28 mouse cellular contexts compared by ENCODE assay signal in genomic region chr16:31244053-31244452, GRCm38 (mm10). TPM values are rescaled to one million over a fixed set of nuclear protein-coding genes. Genes with fewer than 3 reads are reported as not detected.
DNase-seq lines count a peak whose midpoint lies in the region; ATAC-seq and TF ChIP-seq lines count a peak whose summit lies in the region.
"Had no signal": no experiment of that assay in that cellular context is flagged by ENCODE, and none has a peak within 500 bp of the region (broad histone marks: within the 10 kb centered on the region; RNA-seq: fewer than 3 reads in every experiment).

No protein-coding gene starts in this region.

- peak; percentile 59 for TF ChIP-seq CTCF in heart, adult 2 months (IDR thresholded peaks at IDR 0.05)
- peak; percentile 67 for TF ChIP-seq CTCF in layer of hippocampus, adult 2 months (conservative IDR thresholded peaks at IDR 0.05)

- no peak overlapping the region for H3K4me3 ChIP-seq in heart, adult 2 months
- no peak overlapping the region for H3K4me3 ChIP-seq in layer of hippocampus, adult 2 months
- no peak overlapping the region for H3K4me3 ChIP-seq in midbrain, embryonic 14.5 days (replicated peaks; ENCODE audit: low read depth, low read length)
- no peak overlapping the region for H3K4me3 ChIP-seq in midbrain, embryonic 11.5 days (ENCODE audit: low read depth, low read length)
- H3K4me3 ChIP-seq: embryonic facial prominence, embryonic 10.5 days; embryonic facial prominence, embryonic 15.5 days; heart, embryonic 12.5 days; limb, embryonic 15.5 days; liver, embryonic 13.5 days; midbrain, embryonic 12.5 days; neural tube, embryonic 15.5 days had no signal

- ATAC-seq in midbrain, embryonic 14.5 days (ENCODE audit: low FRiP score, low TSS enrichment): no peak
- no peak for ATAC-seq in midbrain, embryonic 11.5 days (ENCODE audit: low FRiP score)
- ATAC-seq: activated CD4-positive, CD25-positive, alpha-beta regulatory T cell, adult 4 months; forebrain, embryonic 14.5 days had no signal

- H3K9ac ChIP-seq in heart, adult 2 months (ENCODE audit: low read depth, low read length): no peak overlapping the region
- H3K9ac ChIP-seq in midbrain, embryonic 14.5 days (replicated peaks; ENCODE audit: low read length): no peak overlapping the region
- no peak overlapping the region for H3K9ac ChIP-seq in midbrain, embryonic 11.5 days (ENCODE audit: low read length)
- H3K9ac ChIP-seq: embryonic facial prominence, embryonic 15.5 days; heart, embryonic 12.5 days; limb, embryonic 15.5 days; liver, embryonic 13.5 days; midbrain, embryonic 12.5 days; neural tube, embryonic 15.5 days had no signal

- no peaks in the 10 kb centered on the region for H3K79me2 ChIP-seq in heart, adult 2 months (replicated peaks; ENCODE audit: control insufficient read depth, insufficient read depth, low read length)

- no peak overlapping the region for H3K27ac ChIP-seq in heart, adult 2 months
- H3K27ac ChIP-seq in layer of hippocampus, adult 2 months: no peak overlapping the region
- H3K27ac ChIP-seq in midbrain, embryonic 14.5 days (replicated peaks; ENCODE audit: low read depth, low read length): no peak overlapping the region
- H3K27ac ChIP-seq in midbrain, embryonic 11.5 days (ENCODE audit: low read depth, low read length): no peak overlapping the region
- H3K27ac ChIP-seq: embryonic facial prominence, embryonic 10.5 days; embryonic facial prominence, embryonic 15.5 days; limb, embryonic 15.5 days; liver, embryonic 13.5 days; midbrain, embryonic 12.5 days; neural tube, embryonic 15.5 days had no signal

- no peaks in the 10 kb centered on the region; the same call in 1 of the 2 replicates for H3K4me1 ChIP-seq in heart, adult 2 months (ENCODE audit: control insufficient read depth, insufficient read depth, low read length)
- no peaks in the 10 kb centered on the region for H3K4me1 ChIP-seq in midbrain, embryonic 14.5 days (ENCODE audit: control insufficient read depth, insufficient read depth, low read length)
- H3K4me1 ChIP-seq in midbrain, embryonic 11.5 days (ENCODE audit: control insufficient read depth, insufficient read depth, low read length): no peaks in the 10 kb centered on the region
- H3K4me1 ChIP-seq: embryonic facial prominence, embryonic 10.5 days; embryonic facial prominence, embryonic 15.5 days; heart, embryonic 12.5 days; limb, embryonic 15.5 days; liver, embryonic 13.5 days; midbrain, embryonic 12.5 days; neural tube, embryonic 15.5 days had no signal

- intact Hi-C loops in heart, adult 2 months (cut with DNase I): loop anchor here (1.0 kb wide), 1 partner anchor 103 kb away; no protein-coding TSS in a partner anchor

- no peaks in the 10 kb centered on the region for H3K27me3 ChIP-seq in heart, adult 2 months (ENCODE audit: control insufficient read depth, insufficient read depth, low read length)
- no peaks in the 10 kb centered on the region for H3K27me3 ChIP-seq in midbrain, embryonic 14.5 days (ENCODE audit: control insufficient read depth, insufficient read depth, low read length)
- no peaks in the 10 kb centered on the region for H3K27me3 ChIP-seq in midbrain, embryonic 11.5 days (ENCODE audit: control insufficient read depth, insufficient read depth, low read length)
- H3K27me3 ChIP-seq: embryonic facial prominence, embryonic 15.5 days; heart, embryonic 12.5 days; limb, embryonic 15.5 days; liver, embryonic 13.5 days; midbrain, embryonic 12.5 days; neural tube, embryonic 15.5 days had no signal

- no peak for TF ChIP-seq POLR2A in heart, adult 2 months (IDR thresholded peaks at IDR 0.05; ENCODE audit: insufficient read depth, low read depth, low read length)

- no peaks in the 10 kb centered on the region for H3K9me3 ChIP-seq in midbrain, embryonic 14.5 days (ENCODE audit: control insufficient read depth, low read length)
- H3K9me3 ChIP-seq in midbrain, embryonic 11.5 days (ENCODE audit: control insufficient read depth, low read length): no peaks in the 10 kb centered on the region
- H3K9me3 ChIP-seq: embryonic facial prominence, embryonic 10.5 days; embryonic facial prominence, embryonic 15.5 days; heart, embryonic 12.5 days; limb, embryonic 15.5 days; liver, embryonic 13.5 days; midbrain, embryonic 12.5 days; neural tube, embryonic 15.5 days had no signal

- 73% methylated on average over 3 of the region's 3 CpGs for WGBS in heart, adult 2 months
- WGBS in midbrain, embryonic 14.5 days: 78% methylated on average over 3 of the region's 3 CpGs
- WGBS in midbrain, embryonic 11.5 days: 90% methylated on average over 3 of the region's 3 CpGs

- H3K4me2 ChIP-seq in midbrain, embryonic 14.5 days (ENCODE audit: low read length): no peak overlapping the region
- H3K4me2 ChIP-seq in midbrain, embryonic 11.5 days: no peak overlapping the region
- H3K4me2 ChIP-seq: embryonic facial prominence, embryonic 15.5 days; heart, embryonic 12.5 days; limb, embryonic 15.5 days; liver, embryonic 13.5 days; midbrain, embryonic 12.5 days; neural tube, embryonic 15.5 days had no signal

- no peaks in the 10 kb centered on the region for H3K36me3 ChIP-seq in heart, adult 2 months (ENCODE audit: control insufficient read depth, insufficient read depth, low read length)
- no peaks in the 10 kb centered on the region for H3K36me3 ChIP-seq in midbrain, embryonic 14.5 days (ENCODE audit: control insufficient read depth, insufficient read depth, low read length)
- H3K36me3 ChIP-seq in midbrain, embryonic 11.5 days (ENCODE audit: control insufficient read depth, insufficient read depth, low read length): no peaks in the 10 kb centered on the region
- H3K36me3 ChIP-seq: embryonic facial prominence, embryonic 10.5 days; embryonic facial prominence, embryonic 15.5 days; heart, embryonic 12.5 days; limb, embryonic 15.5 days; liver, embryonic 13.5 days; midbrain, embryonic 12.5 days; neural tube, embryonic 15.5 days had no signal

- no peak for TF ChIP-seq EP300 in heart, adult 2 months (IDR thresholded peaks at IDR 0.05; ENCODE audit: insufficient read depth, low read depth, low read length)

- DNase-seq in heart, adult 2 months: no peak
- no peak for DNase-seq in heart, postnatal 4 days
- no peak for DNase-seq in layer of hippocampus, adult 2 months (ENCODE audit: low spot score in 2 of 2)
- DNase-seq in layer of hippocampus, postnatal 25 days (ENCODE audit: extremely low spot score in 1 of 2, low spot score in 1 of 2): no peak
- DNase-seq in midbrain, embryonic 14.5 days: peak; percentile 8
- no peak for DNase-seq in midbrain, embryonic 11.5 days (ENCODE audit: low spot score, missing footprints)
- DNase-seq in NIH3T3 (ENCODE audit: low read depth): peak; percentile 29
- DNase-seq in cerebellum, postnatal 4 days (ENCODE audit: low spot score in 2 of 2): no peak
- DNase-seq: adrenal gland, adult 2 months; gastrocnemius, postnatal 25 days; heart, adult 18-20 months; heart, postnatal 14 days; kidney, adult 18-20 months; kidney, postnatal 10 days; layer of hippocampus, adult 9-11 months; liver, embryonic 13.5 days; lung, adult 18-20 months; retina, postnatal 1 day; right cerebral cortex, postnatal 14 days; thymus, postnatal 25 days had no signal

RNA-seq across cellular contexts. Expression of gene Ppp1r2, which starts 31.0 kb away (rescaled TPM):
- total RNA-seq in heart, adult 2 months (2021): 10 to 100 TPM; 77.3 to 88.3 TPM
- 33.1 and 40.6 TPM in 2 replicates for polyA plus RNA-seq in heart, adult 2 months (2012; rRNA removed)
- 100 to 1,000 TPM; 128 to 132 TPM for total RNA-seq in heart, postnatal 4 days (2021)
- total RNA-seq in layer of hippocampus, adult 2 months (2021): 10 to 100 TPM; 93.3 to 98.1 TPM
- total RNA-seq in layer of hippocampus, postnatal 25 days (2021): 10 to 100 TPM; 88.1 to 96.4 TPM
- polyA plus RNA-seq in midbrain, embryonic 14.5 days (2014; fragmentation: Nextera tagmentation; extraction: Ambion mirVana): 82.0 and 100 TPM in 2 replicates
- 109 and 114 TPM in 2 replicates for polyA plus RNA-seq in midbrain, embryonic 11.5 days (2014; fragmentation: Nextera tagmentation; extraction: Ambion mirVana)

RNA-seq across cellular contexts. Expression of gene Acap2, which starts 43.0 kb away (rescaled TPM):
- total RNA-seq in heart, adult 2 months (2021): 10 to 100 TPM; 17.6 to 17.8 TPM
- polyA plus RNA-seq in heart, adult 2 months (2012; rRNA removed): 8.2 and 10.0 TPM in 2 replicates
- 10 to 100 TPM; 27.8 to 29.0 TPM for total RNA-seq in heart, postnatal 4 days (2021)
- total RNA-seq in layer of hippocampus, adult 2 months (2021): 100 to 1,000 TPM; 140 to 148 TPM
- total RNA-seq in layer of hippocampus, postnatal 25 days (2021): 100 to 1,000 TPM; 129 to 132 TPM
- polyA plus RNA-seq in midbrain, embryonic 14.5 days (2014; fragmentation: Nextera tagmentation; extraction: Ambion mirVana): 13.9 and 18.6 TPM in 2 replicates
- polyA plus RNA-seq in midbrain, embryonic 11.5 days (2014; fragmentation: Nextera tagmentation; extraction: Ambion mirVana): 23.2 and 24.2 TPM in 2 replicates

Comparison
In these comparisons a context has a peak if more than half of its experiments do, and no peak if none do; other contexts are left out.
1. DNase-seq: peak in midbrain, embryonic 14.5 days (single experiment) and NIH3T3 (single experiment); none in heart, adult 2 months (0 of 2), heart, postnatal 4 days (single experiment), layer of hippocampus, adult 2 months (0 of 2), layer of hippocampus, postnatal 25 days (0 of 2), midbrain, embryonic 11.5 days (single experiment) and cerebellum, postnatal 4 days (0 of 2).
2. RNA of gene Acap2, which starts 43.0 kb away (total RNA-seq): 140 to 148 TPM in layer of hippocampus, adult 2 months and 129 to 132 TPM in layer of hippocampus, postnatal 25 days; 27.8 to 29.0 TPM in heart, postnatal 4 days and 17.6 to 17.8 TPM in heart, adult 2 months; every median in the first group is over 4 times any median in the second.